Mouse (Mus musculus) kidney, adult 2 months (tissue): ENCODE measurements around the gene Aoc2.
"Not testable (repeated sequence)": the region's sequence is repeated elsewhere in the genome, so short reads cannot be mapped to it uniquely, and the experiment has no call there.

Experiments used
- CTCF ChIP-seq: fragments of 200-500 bp; conservative IDR thresholded peaks from 2 replicates; pipeline ENCODE4 v1.5.1; 2011; ENCODE audit warnings: low read depth, mild to moderate bottlenecking, control low read depth, low read length, moderate library complexity, mixed read lengths; ENCODE audit not compliant: insufficient read depth, insufficient read length
- POLR2A ChIP-seq: fragments of 200-500 bp; IDR thresholded peaks from one replicate; pipeline ENCODE4 v1.6.1; 2011; ENCODE audit warnings: low read depth, low read length, control low read depth

DNA sequence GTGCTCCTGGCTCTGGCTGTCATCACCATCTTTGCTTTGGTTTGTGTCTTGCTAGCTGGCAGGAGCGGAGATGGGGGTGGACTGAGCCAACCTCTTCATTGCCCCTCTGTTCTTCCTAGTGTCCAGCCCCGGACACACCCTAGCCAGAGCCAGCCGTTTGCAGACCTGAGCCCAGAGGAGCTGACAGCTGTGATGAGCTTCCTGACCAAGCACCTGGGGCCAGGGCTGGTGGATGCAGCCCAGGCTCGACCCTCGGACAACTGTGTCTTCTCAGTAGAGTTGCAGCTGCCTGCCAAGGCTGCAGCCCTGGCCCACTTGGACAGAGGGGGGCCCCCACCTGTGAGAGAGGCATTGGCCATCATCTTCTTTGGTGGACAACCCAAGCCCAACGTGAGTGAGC is 6.1 kb downstream of the Aoc2 start:
- TF ChIP-seq CTCF, POLR2A: not testable (repeated sequence)
